Mouse (Mus musculus): ENCODE data around the gene Uqcrc2.

The Uqcrc2 gene

GRCm38 (mm10) chr7:120693831-120694375, 58.9 kb downstream of the Uqcrc2 start:
- DNase-seq, result peak in 1 of 2 experiments; percentile 12

GRCm38 (mm10) chr7:120695196-120695595, 60.2 kb downstream of the Uqcrc2 start:
- DNase-seq, result no peak

GRCm38 (mm10) chr7:120695641-120696040, 60.7 kb downstream of the Uqcrc2 start:
- DNase-seq, result no peak

- DNase-seq, result no peak
Measured at GRCm38 (mm10) chr7:120696331-120696730, 61.4 kb downstream of the Uqcrc2 start.

GRCm38 (mm10) chr7:120699586-120699985, 64.6 kb downstream of the Uqcrc2 start:
- no peak for DNase-seq

- no peak for DNase-seq
Measured at GRCm38 (mm10) chr7:120703888-120704287, 68.9 kb downstream of the Uqcrc2 start.

Data from thymus, adult 18-20 months (tissue).